Mouse (Mus musculus) embryonic facial prominence, embryonic 10.5 days (tissue): Measurements from ENCODE around the gene Aco2. TPM values are rescaled to one million over a fixed set of nuclear protein-coding genes. Genes with fewer than 3 reads are reported as not detected.
"Not testable (repeated sequence)": the region's sequence is repeated elsewhere in the genome, so short reads cannot be mapped to it uniquely, and the experiment has no call there.

ENCODE experiments used
- DNase-seq: peaks from one replicate; pipeline ENCODE4 v3.0.0-alpha.2; 2017; ENCODE audit warnings: low spot score
- H3K27ac ChIP-seq: fragments of 300-500 bp; sonication (generic); replicated peaks from 2 replicates; pipeline ENCODE4 v1.5.1; 2016; ENCODE audit warnings: mild to moderate bottlenecking
- H3K27me3 ChIP-seq: fragments of 300-500 bp; sonication (generic); replicated peaks from 2 replicates; pipeline ENCODE4 v1.6.1; 2016; ENCODE audit warnings: low read depth, mild to moderate bottlenecking; ENCODE audit not compliant: poor library complexity, severe bottlenecking
- H3K36me3 ChIP-seq: fragments of 300-500 bp; sonication (generic); replicated peaks from 2 replicates; pipeline ENCODE4 v1.6.1; 2016; ENCODE audit warnings: mild to moderate bottlenecking, moderate library complexity
- H3K4me1 ChIP-seq: fragments of 300-500 bp; sonication (generic); 2 replicates; pipeline ENCODE4 v1.6.1; 2016
- H3K4me3 ChIP-seq: fragments of 300-500 bp; sonication (generic); 2 replicates; pipeline ENCODE4 v1.5.1; 2016; ENCODE audit warnings: mild to moderate bottlenecking, moderate library complexity
- H3K9me3 ChIP-seq: fragments of 300-500 bp; sonication (generic); 2 replicates; pipeline ENCODE4 v1.6.1; 2016; ENCODE audit warnings: mild to moderate bottlenecking
- WGBS: fragments of 180-500 bp; shearing (Covaris S2); methylation state at CpG from one replicate; pipeline ENCODE4 v1.1.7; 2016; 5-methylcytosine and 5-hydroxymethylcytosine counted together
- polyA plus RNA-seq: library from polyadenylated mRNA; unstranded; fragments of >200 nt; fragmentation: Nextera tagmentation; extraction: Ambion mirVana; gene quantifications from 2 replicates; pipeline ENCODE4 v1.2.1, GENCODE M21; 2016

Aco2 gene
- polyA plus RNA-seq, 1 experiment from 2014 or later: 153 TPM

DNA sequence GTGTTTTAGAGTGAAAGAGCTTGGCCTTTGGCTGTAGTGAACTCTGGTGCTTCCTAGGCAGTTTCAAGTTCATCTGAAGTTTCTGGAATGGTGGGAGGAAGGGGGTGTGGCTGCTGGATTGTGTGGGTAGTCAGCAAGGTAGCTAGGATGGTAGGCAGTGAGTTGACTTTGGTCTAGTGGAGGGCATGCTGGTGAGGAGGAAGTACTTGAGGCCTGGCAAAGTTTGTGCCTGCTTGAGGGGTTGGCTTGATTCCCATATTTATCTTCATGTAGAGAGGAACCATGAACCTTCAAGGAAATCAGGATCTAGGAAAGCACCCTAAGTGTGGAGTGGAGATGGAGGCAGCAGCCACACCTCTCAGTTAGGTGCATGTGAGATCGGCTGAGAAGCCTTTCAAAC is 21.9 kb downstream of the Aco2 start:
- Histone ChIP-seq H3K4me3 (no peak overlapping the region), H3K9me3 (no peaks in the 10 kb centered on the region), H3K36me3 (peaks cover 98% of the 10 kb centered on the region), H3K27ac (no peak overlapping the region), H3K27me3 (no peaks in the 10 kb centered on the region), H3K4me1 (no peaks in the 10 kb centered on the region)
- DNase-seq: no peak
- WGBS: 82% methylated on average over 1 of the region's 1 CpGs

DNA sequence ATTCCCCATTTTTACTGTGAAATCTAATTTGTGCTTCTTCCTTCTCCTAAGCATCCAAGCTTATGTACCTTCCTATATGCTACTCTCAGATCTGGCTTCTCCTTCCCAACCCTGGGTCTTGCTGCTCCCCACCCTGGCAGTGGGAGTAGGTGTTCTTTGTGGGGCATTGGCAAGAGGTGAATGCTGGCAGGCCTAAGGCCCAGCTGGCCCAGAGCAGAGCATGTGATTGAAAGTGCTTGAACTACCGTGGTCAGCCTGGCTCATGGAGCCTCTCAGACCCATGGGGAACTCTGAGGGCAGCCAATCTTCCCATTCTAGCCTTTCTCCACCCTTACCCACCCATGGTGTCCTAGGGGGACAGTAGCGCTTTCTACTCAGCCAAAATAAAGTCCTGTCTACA is 24.3 kb downstream of the Aco2 start:
- Histone ChIP-seq H3K27me3 (no peaks in the 10 kb centered on the region), H3K4me1 (no peaks in the 10 kb centered on the region), H3K4me3 (no peak overlapping the region), H3K9me3 (no peaks in the 10 kb centered on the region), H3K27ac (no peak overlapping the region), H3K36me3 (peaks cover 98% of the 10 kb centered on the region)
- WGBS: 90% methylated on average over 2 of the region's 2 CpGs
- DNase-seq: no peak

DNA sequence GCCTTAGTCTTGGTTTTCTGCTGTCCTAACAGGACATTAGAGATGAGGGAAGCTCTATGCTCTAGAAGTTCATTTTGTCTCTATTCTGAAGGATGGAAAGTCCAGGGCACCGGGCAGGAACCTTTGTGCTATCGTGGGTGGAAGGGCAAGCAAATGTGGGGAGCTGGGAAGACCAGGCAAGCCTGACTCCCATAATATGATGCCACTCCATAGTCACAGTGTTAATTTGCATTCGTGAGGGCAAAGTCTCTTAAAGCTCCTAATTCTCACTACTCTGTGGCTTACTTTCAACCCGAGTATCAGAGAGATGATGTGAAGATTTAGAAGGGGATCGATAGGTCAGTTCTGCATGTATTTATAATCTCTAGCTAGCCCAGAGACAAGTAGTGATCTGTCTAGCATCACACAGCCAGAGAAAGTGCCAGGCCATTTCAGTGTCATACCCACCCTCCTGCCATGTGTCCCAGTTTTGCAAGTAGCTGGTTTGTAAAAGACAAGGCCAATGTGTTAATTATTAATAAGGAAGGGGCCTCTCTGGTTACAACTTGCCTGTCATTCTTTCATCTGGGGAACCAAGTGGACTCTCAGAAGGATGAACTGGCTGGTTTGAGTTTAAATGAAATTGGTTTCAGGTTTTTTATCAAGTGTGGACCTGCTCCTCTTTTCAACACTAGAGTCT is 25.6 kb downstream of the Aco2 start:
- H3K27me3 ChIP-seq: no peaks in the 10 kb centered on the region
- no peak overlapping the region for H3K4me3 ChIP-seq
- H3K4me1 ChIP-seq: no peaks in the 10 kb centered on the region
- no peak overlapping the region for H3K27ac ChIP-seq
- WGBS: 89% methylated on average over 5 of the region's 5 CpGs
- peaks cover 98% of the 10 kb centered on the region for H3K36me3 ChIP-seq
- no peak for DNase-seq
- no peaks in the 10 kb centered on the region for H3K9me3 ChIP-seq

DNA sequence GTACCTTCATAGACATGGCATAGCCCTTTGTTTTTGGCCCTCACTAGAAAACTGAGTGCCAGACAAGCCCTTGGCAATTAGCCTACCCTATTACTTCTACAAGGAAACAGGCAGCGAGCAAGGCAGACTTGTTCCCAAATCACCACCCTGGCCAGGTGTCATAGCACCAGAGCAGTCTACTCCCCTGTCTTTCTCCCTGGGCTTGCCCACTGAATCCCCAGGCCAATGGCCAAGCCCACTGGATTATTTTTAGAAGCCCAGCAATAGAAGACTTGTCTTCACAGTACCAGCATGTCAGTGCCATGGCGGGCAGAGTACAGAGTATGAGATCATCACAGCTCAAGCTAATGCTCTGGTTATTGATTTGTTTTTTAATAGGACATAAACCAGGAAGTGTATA is 26.6 kb downstream of the Aco2 start:
- Histone ChIP-seq H3K36me3 (peaks cover 99% of the 10 kb centered on the region), H3K4me3 (no peak overlapping the region), H3K27me3 (no peaks in the 10 kb centered on the region), H3K9me3 (no peaks in the 10 kb centered on the region), H3K4me1 (no peaks in the 10 kb centered on the region), H3K27ac (no peak overlapping the region)
- 93% methylated on average over 2 of the region's 2 CpGs for WGBS
- DNase-seq: no peak

DNA sequence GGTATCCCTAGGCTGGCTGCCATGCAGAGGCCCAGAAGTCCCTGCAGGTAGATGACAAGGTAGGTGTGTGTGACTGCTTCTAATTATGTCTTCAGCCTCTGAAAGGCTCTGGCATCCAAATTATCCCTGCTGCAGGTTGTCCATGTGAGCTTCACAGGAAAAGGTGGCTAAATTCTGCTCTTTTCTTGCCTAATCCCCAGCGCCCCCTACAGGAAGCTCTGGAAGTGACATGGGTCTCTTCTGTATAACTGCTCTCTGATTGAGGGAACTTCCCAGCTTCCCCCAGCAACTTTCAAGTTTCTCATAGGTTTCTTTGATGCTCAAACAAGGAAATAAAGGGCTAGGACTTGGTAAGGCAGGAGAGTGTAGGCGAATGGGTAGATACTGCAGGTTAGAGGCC is 32.8 kb downstream of the Aco2 start:
- Histone ChIP-seq H3K4me3 (no peak overlapping the region), H3K27me3 (no peaks in the 10 kb centered on the region), H3K4me1 (no peaks in the 10 kb centered on the region), H3K27ac (no peak overlapping the region), H3K36me3 (peaks cover 100% of the 10 kb centered on the region), H3K9me3 (no peaks in the 10 kb centered on the region)
- DNase-seq: peak; percentile 70
- 37% methylated on average over 2 of the region's 2 CpGs for WGBS

DNA sequence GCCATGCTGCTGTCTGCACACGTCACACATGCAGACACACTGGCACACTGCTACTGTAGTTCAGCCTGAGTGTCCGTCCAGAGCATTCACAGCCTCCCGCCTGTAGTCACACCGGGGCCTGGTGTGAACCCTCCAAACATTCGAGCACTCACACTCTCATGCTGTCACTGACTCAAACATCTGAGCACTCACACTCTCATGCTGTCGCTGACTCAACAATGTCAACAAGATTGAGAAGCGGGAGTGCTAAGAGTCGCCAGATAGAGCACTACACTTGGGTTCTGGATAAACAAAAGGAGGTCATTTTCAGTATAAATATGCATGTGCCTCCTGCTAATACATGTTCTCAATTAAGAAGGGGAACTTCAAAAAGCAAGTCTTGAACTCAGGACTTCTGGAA is 35.8 kb downstream of the Aco2 start:
- peaks cover 100% of the 10 kb centered on the region for H3K36me3 ChIP-seq
- 95% methylated on average over 8 of the region's 8 CpGs for WGBS
- no peaks in the 10 kb centered on the region for H3K27me3 ChIP-seq
- no peak for DNase-seq
- H3K4me3 ChIP-seq: no peak overlapping the region
- H3K27ac ChIP-seq: no peak overlapping the region
- H3K4me1 ChIP-seq: no peaks in the 10 kb centered on the region
- H3K9me3 ChIP-seq: no peaks in the 10 kb centered on the region

DNA sequence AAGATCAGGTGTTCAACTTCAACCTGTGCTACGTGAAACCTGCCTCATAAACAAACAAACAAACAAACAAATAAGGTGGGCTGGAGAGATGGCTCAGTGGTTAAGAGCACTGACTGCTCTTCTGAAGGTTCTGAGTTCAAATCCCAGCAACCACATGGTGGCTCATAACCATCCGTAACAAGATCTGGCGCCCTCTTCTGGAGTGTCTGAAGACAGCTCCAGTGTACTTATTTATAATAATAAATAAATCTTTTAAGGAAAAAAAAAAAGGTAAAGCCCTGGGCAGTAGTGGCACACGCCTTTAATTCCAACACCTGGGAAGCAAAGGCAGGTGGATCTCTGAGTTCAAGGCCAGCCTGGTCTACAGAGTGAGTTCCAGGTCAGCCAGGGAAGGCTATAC is 36.7 kb downstream of the Aco2 start:
- not testable (repeated sequence) for H3K27ac ChIP-seq, DNase-seq, H3K9me3 ChIP-seq, H3K27me3 ChIP-seq, H3K4me1 ChIP-seq, H3K4me3 ChIP-seq
- peaks cover 100% of the 10 kb centered on the region for H3K36me3 ChIP-seq
- 88% methylated on average over 4 of the region's 4 CpGs for WGBS

DNA sequence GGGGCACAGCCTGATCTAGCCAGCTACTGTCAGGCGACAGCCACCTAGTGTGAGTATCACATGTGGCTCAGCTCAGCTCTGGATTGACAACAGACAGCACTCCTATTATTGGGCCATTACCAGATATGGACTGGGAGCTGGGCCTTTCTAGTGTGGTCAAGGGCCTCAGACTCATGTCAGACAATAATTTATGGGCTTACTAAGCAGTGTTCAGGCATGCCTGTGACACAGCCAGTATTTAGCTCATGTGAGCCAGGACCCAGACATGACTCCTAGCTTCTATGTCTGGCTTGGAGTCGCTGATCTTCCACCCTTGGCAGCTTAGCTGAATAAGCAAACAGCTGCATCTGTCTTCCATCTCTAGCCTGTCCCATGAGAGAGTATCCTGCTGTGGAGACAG is 40.4 kb downstream of the Aco2 start:
- no peaks in the 10 kb centered on the region for H3K9me3 ChIP-seq
- H3K36me3 ChIP-seq: peaks cover 100% of the 10 kb centered on the region
- no peaks in the 10 kb centered on the region for H3K27me3 ChIP-seq
- no peak for DNase-seq
- 75% methylated on average over 2 of the region's 2 CpGs for WGBS
- H3K4me1 ChIP-seq: no peaks in the 10 kb centered on the region
- H3K27ac ChIP-seq: no peak overlapping the region
- no peak overlapping the region for H3K4me3 ChIP-seq

DNA sequence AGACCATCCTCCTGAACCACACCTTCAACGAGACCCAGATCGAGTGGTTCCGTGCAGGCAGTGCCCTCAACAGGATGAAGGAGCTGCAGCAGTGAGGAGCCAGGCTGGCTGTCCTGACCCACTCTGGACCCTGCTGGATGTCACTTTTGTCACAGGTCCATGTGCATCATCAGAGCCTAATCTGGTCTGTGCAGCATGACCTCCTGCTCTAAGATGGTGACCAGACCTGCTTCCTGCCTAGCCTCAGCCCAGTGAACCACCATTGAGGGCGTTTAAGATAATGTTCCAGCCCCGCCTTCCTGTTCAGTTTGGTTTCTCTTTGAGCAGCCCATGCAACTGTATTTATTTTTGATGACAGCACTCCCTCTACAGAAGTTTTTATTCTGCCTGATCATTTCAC is 42.6 kb downstream of the Aco2 start:
- peaks cover 88% of the 10 kb centered on the region for H3K36me3 ChIP-seq
- no peaks in the 10 kb centered on the region for H3K9me3 ChIP-seq
- no peak overlapping the region for H3K27ac ChIP-seq
- 89% methylated on average over 5 of the region's 5 CpGs for WGBS
- H3K27me3 ChIP-seq: no peaks in the 10 kb centered on the region
- DNase-seq: no peak
- H3K4me1 ChIP-seq: no peaks in the 10 kb centered on the region
- no peak overlapping the region for H3K4me3 ChIP-seq

DNA sequence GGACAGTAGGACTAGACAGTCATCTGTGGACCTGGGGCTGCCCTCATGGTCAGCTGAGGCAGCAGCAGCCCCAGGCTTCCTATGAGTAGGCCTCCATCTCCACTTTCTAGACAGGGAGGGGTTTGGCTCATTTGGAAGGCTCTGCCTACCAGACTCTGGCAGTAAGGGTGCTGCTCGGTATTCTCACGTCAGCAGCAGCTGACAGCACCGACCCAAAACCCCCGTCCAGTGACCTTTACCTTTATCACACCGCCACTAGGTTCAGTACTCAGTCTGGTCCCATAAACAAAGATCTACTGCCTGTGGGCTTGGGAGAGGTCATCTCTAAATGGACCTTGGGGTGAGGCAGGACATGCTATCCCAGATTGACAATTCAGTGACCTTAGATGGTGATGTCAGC is 43.6 kb downstream of the Aco2 start:
- WGBS: 87% methylated on average over 5 of the region's 5 CpGs
- DNase-seq: no peak
- Histone ChIP-seq H3K27ac (no peak overlapping the region), H3K36me3 (peaks cover 84% of the 10 kb centered on the region), H3K9me3 (no peaks in the 10 kb centered on the region), H3K4me3 (no peak overlapping the region), H3K4me1 (no peaks in the 10 kb centered on the region), H3K27me3 (no peaks in the 10 kb centered on the region)

DNA sequence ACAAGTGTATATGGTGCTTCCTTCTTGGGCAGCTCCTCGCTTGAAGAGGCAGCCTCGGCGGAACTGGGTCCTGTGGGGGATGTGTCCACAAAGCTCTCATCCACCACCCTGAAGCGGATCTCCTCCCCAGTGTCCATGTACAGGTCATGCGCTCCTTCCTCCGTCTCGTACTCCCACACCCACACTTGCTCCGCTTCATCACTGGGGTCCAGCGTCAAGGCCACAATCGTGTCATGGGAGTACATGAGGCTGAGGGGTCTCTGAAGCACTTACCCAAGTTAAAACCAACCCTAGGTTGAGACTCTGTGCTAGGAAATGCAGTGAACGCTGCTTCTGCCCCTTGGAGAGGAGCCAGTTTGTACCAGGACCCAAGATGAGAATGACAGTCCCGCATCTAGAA is 45.1 kb downstream of the Aco2 start:
- 92% methylated on average over 12 of the region's 12 CpGs for WGBS
- peaks cover 74% of the 10 kb centered on the region for H3K36me3 ChIP-seq
- H3K4me3 ChIP-seq: no peak overlapping the region
- no peaks in the 10 kb centered on the region for H3K9me3 ChIP-seq
- DNase-seq: no peak
- H3K27ac ChIP-seq: no peak overlapping the region
- no peaks in the 10 kb centered on the region for H3K4me1 ChIP-seq
- H3K27me3 ChIP-seq: no peaks in the 10 kb centered on the region

DNA sequence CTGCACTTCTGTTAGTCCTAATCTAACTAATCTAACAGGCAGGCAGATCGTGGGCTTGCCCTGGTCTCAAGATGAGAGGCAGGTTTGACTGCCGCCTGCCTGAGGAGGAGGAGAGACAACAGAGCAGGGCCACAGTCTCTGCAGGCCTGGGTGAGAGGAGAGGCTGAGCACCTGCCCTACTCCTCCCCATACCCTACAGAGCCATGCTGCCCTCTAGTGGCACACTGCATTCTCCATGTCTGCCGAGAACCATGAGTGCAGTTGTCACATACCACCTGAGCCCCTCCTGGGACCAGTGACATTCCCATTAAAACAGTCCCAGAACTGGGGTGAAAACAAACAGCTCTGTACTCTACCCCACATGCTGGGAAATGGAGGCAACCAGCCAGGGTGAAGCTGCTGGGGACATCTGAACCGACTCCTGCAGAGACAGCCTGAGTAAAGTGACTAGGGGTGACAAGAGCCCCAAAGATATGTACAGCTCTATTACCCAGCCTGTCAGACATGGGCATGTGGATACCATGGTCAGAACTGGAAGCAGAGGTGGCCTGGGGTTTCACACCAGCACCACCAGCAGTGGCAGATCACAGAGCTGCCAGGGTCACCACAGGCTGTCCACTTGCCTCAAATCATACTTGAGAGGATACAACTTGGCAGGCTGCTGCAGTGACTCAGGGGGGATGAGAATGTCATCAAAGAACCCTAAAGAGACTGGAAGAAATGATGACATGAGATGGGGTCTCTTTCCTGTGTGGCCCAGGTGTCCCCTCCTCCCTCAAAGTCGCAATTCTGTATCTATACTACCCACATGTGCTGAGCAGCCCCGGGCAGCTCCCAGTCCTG is 45.7 kb downstream of the Aco2 start:
- Histone ChIP-seq H3K36me3 (peaks cover 67% of the 10 kb centered on the region), H3K27ac (no peak overlapping the region)
- WGBS: 58% methylated on average over 6 of the region's 6 CpGs

DNA sequence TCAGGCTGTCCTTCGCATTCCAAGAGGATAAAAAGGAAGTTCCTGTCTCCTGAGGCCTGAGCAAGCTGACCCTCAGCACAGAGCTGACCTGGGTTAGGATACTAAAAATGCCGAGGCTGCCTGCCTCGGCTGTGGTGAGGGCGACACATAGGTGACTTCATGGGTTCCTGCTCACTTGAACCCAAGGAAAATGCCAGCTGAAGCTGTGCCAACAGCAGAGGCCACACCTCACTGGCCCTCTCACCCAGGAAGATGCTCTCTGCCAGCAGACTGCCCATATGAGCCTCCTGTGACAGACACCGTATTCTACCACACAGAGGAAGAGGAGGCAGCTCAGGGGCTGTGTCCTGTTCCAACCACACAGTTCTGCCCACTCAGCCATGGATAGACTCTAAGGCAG is 47.0 kb downstream of the Aco2 start:
- DNase-seq: no peak
- peaks cover 66% of the 10 kb centered on the region for H3K36me3 ChIP-seq

More for the DNA sequence above, 45.7 kb downstream of the Aco2 start:
- no peaks in the 10 kb centered on the region for H3K4me1 ChIP-seq
- DNase-seq: peak; percentile 64
- no peaks in the 10 kb centered on the region for H3K9me3 ChIP-seq
- H3K4me3 ChIP-seq: no peak overlapping the region
- H3K27me3 ChIP-seq: no peaks in the 10 kb centered on the region

More for the DNA sequence above, 47.0 kb downstream of the Aco2 start:
- 0 out of 2 replicates have a peak, but pooled peaks cover 3% of the 10 kb centered on the region for H3K4me1 ChIP-seq
- no peaks in the 10 kb centered on the region for H3K27me3 ChIP-seq
- 83% methylated on average over 5 of the region's 5 CpGs for WGBS
- H3K9me3 ChIP-seq: no peaks in the 10 kb centered on the region
- H3K4me3 ChIP-seq: no peak overlapping the region
- no peak overlapping the region for H3K27ac ChIP-seq
